Mouse (Mus musculus): ENCODE results near the gene Vil1. TPM values are rescaled to one million over a fixed set of nuclear protein-coding genes. Genes with fewer than 3 reads are reported as not detected.

Vil1 gene
- 1 to 10 TPM in 1 of 2 experiments, under 1 TPM in 1; 0.95 to 1.1 TPM for total RNA-seq (2021)
- polyA plus RNA-seq (2012; rRNA removed): 0.13 and 0.20 TPM in 2 replicates
- long read RNA-seq, partial matches to known transcripts: 1 of 1 reads
- long read RNA-seq, other reads (novel, unspliced or antisense): 0 of 1 reads

GRCm38 (mm10) chr1:74408589-74409504 is at the start of gene Vil1:
Vil1 (plus strand) TSS chr1:74409376.
- no peak for DNase-seq

GRCm38 (mm10) chr1:74359952-74360517 is 49.1 kb upstream of the Vil1 start:
- no peak for DNase-seq

- peak; percentile 77 for DNase-seq
These were observed 47.4 kb upstream of the Vil1 start, which contains the start of gene Catip for GRCm38 (mm10) chr1:74361812-74362211. Catip (plus strand) TSS chr1:74362108.

- no peak for DNase-seq
These were observed 46.6 kb upstream of the Vil1 start for GRCm38 (mm10) chr1:74362325-74363229.

- DNase-seq: no peak
These were observed 45.7 kb upstream of the Vil1 start for GRCm38 (mm10) chr1:74363437-74363836.

- no peak for DNase-seq
These were observed 44.9 kb upstream of the Vil1 start for GRCm38 (mm10) chr1:74364270-74364669.

GRCm38 (mm10) chr1:74367886-74368645 is 41.1 kb upstream of the Vil1 start:
- DNase-seq: peak; percentile 64

GRCm38 (mm10) chr1:74370040-74370439 is 39.1 kb upstream of the Vil1 start:
- DNase-seq: no peak

- no peak for DNase-seq
These were observed 35.8 kb upstream of the Vil1 start for GRCm38 (mm10) chr1:74373372-74373771.

GRCm38 (mm10) chr1:74374980-74375379 is 34.2 kb upstream of the Vil1 start, which contains the start of gene Slc11a1:
Slc11a1 (plus strand) TSS chr1:74375195.
- DNase-seq: no peak

- DNase-seq: no peak
These were observed 33.6 kb upstream of the Vil1 start for GRCm38 (mm10) chr1:74375561-74375960.

- DNase-seq: peak; percentile 89
These were observed 32.8 kb upstream of the Vil1 start for GRCm38 (mm10) chr1:74376396-74376795.

- no peak for DNase-seq
These were observed 30.1 kb upstream of the Vil1 start for GRCm38 (mm10) chr1:74379058-74379504.

- DNase-seq: no peak
These were observed 28.7 kb upstream of the Vil1 start for GRCm38 (mm10) chr1:74380484-74380883.

GRCm38 (mm10) chr1:74381588-74382021 is 27.6 kb upstream of the Vil1 start:
- no peak for DNase-seq

- DNase-seq: no peak
These were observed 25.8 kb upstream of the Vil1 start for GRCm38 (mm10) chr1:74383385-74383784.

GRCm38 (mm10) chr1:74384525-74384924 is 24.7 kb upstream of the Vil1 start:
- no peak for DNase-seq

GRCm38 (mm10) chr1:74385064-74385463 is 24.1 kb upstream of the Vil1 start:
- no peak for DNase-seq

- DNase-seq: no peak
These were observed 23.6 kb upstream of the Vil1 start for GRCm38 (mm10) chr1:74385531-74385930.

- no peak for DNase-seq
These were observed 22.8 kb upstream of the Vil1 start for GRCm38 (mm10) chr1:74386363-74386713.

Measured in adrenal gland, adult 2 months (tissue).